Mouse (Mus musculus) forebrain, embryonic 14.5 days (tissue): Measurements from ENCODE around the gene Itprid1. TPM values are rescaled to one million over a fixed set of nuclear protein-coding genes. Genes with fewer than 3 reads are reported as not detected.

ENCODE experiments used
- ATAC-seq: fragments of 200-750 bp; cut with Nextera tagmentation; 2 replicates; pipeline ENCODE4 v1.8.0; 2017; ENCODE audit warnings: mild to moderate bottlenecking, moderate library complexity
- DNase-seq: peaks from one replicate; pipeline ENCODE4 v3.0.0-alpha.2; 2015; ENCODE audit warnings: low spot score
- H3K27ac ChIP-seq: fragments of 300-500 bp; sonication (generic); 2 replicates; pipeline ENCODE4 v1.5.1; 2014; ENCODE audit warnings: low read depth, mild to moderate bottlenecking, control low read depth, low read length, moderate library complexity
- H3K27me3 ChIP-seq: fragments of 300-500 bp; sonication (generic); replicated peaks from 2 replicates; pipeline ENCODE4 v1.6.1; 2014; ENCODE audit warnings: low read length, control low read depth, mixed read lengths; ENCODE audit not compliant: control insufficient read depth, insufficient read depth
- H3K36me3 ChIP-seq: fragments of 300-500 bp; sonication (generic); 2 replicates; pipeline ENCODE4 v1.6.1; 2014; ENCODE audit warnings: low read length, control low read depth; ENCODE audit not compliant: control insufficient read depth, insufficient read depth
- H3K4me1 ChIP-seq: fragments of 300-500 bp; sonication (generic); 2 replicates; pipeline ENCODE4 v1.6.1; 2014; ENCODE audit warnings: antibody characterized with exemption, low read length, control low read depth; ENCODE audit not compliant: control insufficient read depth, insufficient read depth
- H3K4me2 ChIP-seq: fragments of 300-500 bp; sonication (generic); 2 replicates; pipeline ENCODE4 v1.6.1; 2014; ENCODE audit warnings: mild to moderate bottlenecking, control low read depth, low read length
- H3K4me3 ChIP-seq: fragments of 300-500 bp; sonication (generic); 2 replicates; pipeline ENCODE4 v1.5.1; 2014; ENCODE audit warnings: low read depth, low read length, control low read depth
- H3K9ac ChIP-seq: fragments of 300-500 bp; sonication (generic); 2 replicates; pipeline ENCODE4 v1.6.1; 2014; ENCODE audit warnings: mild to moderate bottlenecking, low read length, control low read depth, moderate library complexity
- H3K9me3 ChIP-seq: fragments of 300-500 bp; sonication (generic); replicated peaks from 2 replicates; pipeline ENCODE4 v1.6.1; 2016; ENCODE audit warnings: low read length, control low read depth, mixed read lengths; ENCODE audit not compliant: control insufficient read depth
- WGBS: fragments of 180-500 bp; shearing (Covaris S2); extraction: QIAGEN DNeasy Blood & Tissue Kit; methylation state at CpG from one replicate; pipeline ENCODE4 v1.1.7; 2014; 5-methylcytosine and 5-hydroxymethylcytosine counted together
- polyA plus RNA-seq: library from polyadenylated mRNA; unstranded; fragments of >200 nt; fragmentation: Nextera tagmentation; extraction: Ambion mirVana; gene quantifications from 2 replicates; pipeline ENCODE4 v1.2.1, GENCODE M21; 2014

Gene Itprid1
- polyA plus RNA-seq, 1 experiment from 2014 or later: 2.2 TPM

GRCm38 (mm10) chr6:56019632-56020031 is 182.9 kb downstream of the Itprid1 start:
- Histone ChIP-seq H3K27me3 (no peaks in the 10 kb centered on the region), H3K9ac (no peak overlapping the region), H3K4me1 (0 out of 2 replicates have a peak, but pooled peaks cover 2% of the 10 kb centered on the region), H3K9me3 (no peaks in the 10 kb centered on the region), H3K27ac (no peak overlapping the region), H3K36me3 (no peaks in the 10 kb centered on the region), H3K4me2 (no peak overlapping the region), H3K4me3 (no peak overlapping the region)
- no peak for DNase-seq
- ATAC-seq: no peak
- WGBS: 70% methylated on average over 2 of the region's 2 CpGs

GRCm38 (mm10) chr6:56025533-56025932 is 188.8 kb downstream of the Itprid1 start:
- Histone ChIP-seq H3K27me3 (no peaks in the 10 kb centered on the region), H3K4me2 (no peak overlapping the region), H3K36me3 (no peaks in the 10 kb centered on the region), H3K9me3 (no peaks in the 10 kb centered on the region), H3K4me1 (peaks cover 4% of the 10 kb centered on the region; the same call in 1 of the 2 replicates), H3K9ac (no peak overlapping the region), H3K27ac (no peak overlapping the region), H3K4me3 (no peak overlapping the region)
- no peak for ATAC-seq
- WGBS: 68% methylated on average over 2 of the region's 2 CpGs
- DNase-seq: no peak

GRCm38 (mm10) chr6:56027318-56027717 is 190.6 kb downstream of the Itprid1 start:
- H3K4me1 ChIP-seq: peaks cover 4% of the 10 kb centered on the region; the same call in 1 of the 2 replicates
- no peaks in the 10 kb centered on the region for H3K27me3 ChIP-seq
- no peaks in the 10 kb centered on the region for H3K9me3 ChIP-seq
- H3K36me3 ChIP-seq: no peaks in the 10 kb centered on the region
- WGBS: 21% methylated on average over 6 of the region's 6 CpGs
- ATAC-seq (peak; percentile 87), DNase-seq (peak; percentile 89)
- H3K27ac ChIP-seq: no peak overlapping the region
- no peak overlapping the region for H3K9ac ChIP-seq
- H3K4me2 ChIP-seq: no peak overlapping the region
- H3K4me3 ChIP-seq: no peak overlapping the region

GRCm38 (mm10) chr6:56027966-56028365 is 191.3 kb downstream of the Itprid1 start:
- Histone ChIP-seq H3K9ac (no peak overlapping the region), H3K36me3 (no peaks in the 10 kb centered on the region), H3K27me3 (no peaks in the 10 kb centered on the region), H3K4me3 (no peak overlapping the region), H3K4me1 (peaks cover 4% of the 10 kb centered on the region; the same call in 1 of the 2 replicates), H3K9me3 (no peaks in the 10 kb centered on the region), H3K27ac (no peak overlapping the region), H3K4me2 (no peak overlapping the region)
- WGBS: 75% methylated on average over 5 of the region's 5 CpGs
- ATAC-seq: no peak
- DNase-seq: peak; percentile 68

Other genes with a start within 250 kb of the Itprid1 start
- 448 and 466 TPM in 2 replicates for gene Neurod6, start 155.6 kb upstream of the Itprid1 start, polyA plus RNA-seq
- 3.1 and 3.5 TPM in 2 replicates for gene Ppp1r17, start 180.6 kb downstream of the Itprid1 start, polyA plus RNA-seq